Mouse (Mus musculus): ENCODE data around the gene Arhgap29.

Gene Arhgap29

GRCm38 (mm10) chr3:121952041-121952591, at the start of gene Arhgap29:
TSS of gene Arhgap29 (plus strand) at chr3:121952541.
- no peak for DNase-seq (ENCODE audit: low read depth, low spot score)

- no peak for DNase-seq (ENCODE audit: low read depth, low spot score)
Observed at GRCm38 (mm10) chr3:121902729-121903128, 49.6 kb upstream of the Arhgap29 start.

- no peak for DNase-seq (ENCODE audit: low read depth, low spot score)
Observed at GRCm38 (mm10) chr3:121903286-121903685, 49.1 kb upstream of the Arhgap29 start.

- DNase-seq (ENCODE audit: low read depth, low spot score): no peak
Observed at GRCm38 (mm10) chr3:121903695-121904094, 48.6 kb upstream of the Arhgap29 start.

- no peak for DNase-seq (ENCODE audit: low read depth, low spot score)
Observed at GRCm38 (mm10) chr3:121904476-121904875, 47.9 kb upstream of the Arhgap29 start.

GRCm38 (mm10) chr3:121906623-121907022, 45.7 kb upstream of the Arhgap29 start:
- DNase-seq (ENCODE audit: low read depth, low spot score): no peak

GRCm38 (mm10) chr3:121909155-121909554, 43.2 kb upstream of the Arhgap29 start:
- DNase-seq (ENCODE audit: low read depth, low spot score): no peak

- DNase-seq (ENCODE audit: low read depth, low spot score): no peak
Observed at GRCm38 (mm10) chr3:121913476-121913875, 38.9 kb upstream of the Arhgap29 start.

- DNase-seq (ENCODE audit: low read depth, low spot score): no peak
Observed at GRCm38 (mm10) chr3:121914459-121915185, 37.7 kb upstream of the Arhgap29 start.

GRCm38 (mm10) chr3:121915191-121915590, 37.1 kb upstream of the Arhgap29 start:
- DNase-seq (ENCODE audit: low read depth, low spot score): no peak

GRCm38 (mm10) chr3:121916802-121917532, 35.4 kb upstream of the Arhgap29 start:
- DNase-seq (ENCODE audit: low read depth, low spot score): no peak

GRCm38 (mm10) chr3:121917658-121918057, 34.7 kb upstream of the Arhgap29 start:
- no peak for DNase-seq (ENCODE audit: low read depth, low spot score)

GRCm38 (mm10) chr3:121919961-121920360, 32.4 kb upstream of the Arhgap29 start:
- DNase-seq (ENCODE audit: low read depth, low spot score): no peak

GRCm38 (mm10) chr3:121920769-121921168, 31.6 kb upstream of the Arhgap29 start:
- no peak for DNase-seq (ENCODE audit: low read depth, low spot score)

- no peak for DNase-seq (ENCODE audit: low read depth, low spot score)
Observed at GRCm38 (mm10) chr3:121924768-121925486, 27.4 kb upstream of the Arhgap29 start.

- DNase-seq (ENCODE audit: low read depth, low spot score): no peak
Observed at GRCm38 (mm10) chr3:121927601-121928000, 24.7 kb upstream of the Arhgap29 start.

GRCm38 (mm10) chr3:121932815-121933214, 19.5 kb upstream of the Arhgap29 start:
- peak; percentile 40 for DNase-seq (ENCODE audit: low read depth, low spot score)

GRCm38 (mm10) chr3:121936241-121936640, 16.1 kb upstream of the Arhgap29 start:
- DNase-seq (ENCODE audit: low read depth, low spot score): no peak

GRCm38 (mm10) chr3:121937036-121937435, 15.3 kb upstream of the Arhgap29 start:
- DNase-seq (ENCODE audit: low read depth, low spot score): no peak

- no peak for DNase-seq (ENCODE audit: low read depth, low spot score)
Observed at GRCm38 (mm10) chr3:121939658-121940057, 12.7 kb upstream of the Arhgap29 start.

GRCm38 (mm10) chr3:121940094-121940889, 12.0 kb upstream of the Arhgap29 start:
- DNase-seq (ENCODE audit: low read depth, low spot score): no peak
